ENCODE assay signal across 8 mouse cellular contexts in the genomic region with DNA sequence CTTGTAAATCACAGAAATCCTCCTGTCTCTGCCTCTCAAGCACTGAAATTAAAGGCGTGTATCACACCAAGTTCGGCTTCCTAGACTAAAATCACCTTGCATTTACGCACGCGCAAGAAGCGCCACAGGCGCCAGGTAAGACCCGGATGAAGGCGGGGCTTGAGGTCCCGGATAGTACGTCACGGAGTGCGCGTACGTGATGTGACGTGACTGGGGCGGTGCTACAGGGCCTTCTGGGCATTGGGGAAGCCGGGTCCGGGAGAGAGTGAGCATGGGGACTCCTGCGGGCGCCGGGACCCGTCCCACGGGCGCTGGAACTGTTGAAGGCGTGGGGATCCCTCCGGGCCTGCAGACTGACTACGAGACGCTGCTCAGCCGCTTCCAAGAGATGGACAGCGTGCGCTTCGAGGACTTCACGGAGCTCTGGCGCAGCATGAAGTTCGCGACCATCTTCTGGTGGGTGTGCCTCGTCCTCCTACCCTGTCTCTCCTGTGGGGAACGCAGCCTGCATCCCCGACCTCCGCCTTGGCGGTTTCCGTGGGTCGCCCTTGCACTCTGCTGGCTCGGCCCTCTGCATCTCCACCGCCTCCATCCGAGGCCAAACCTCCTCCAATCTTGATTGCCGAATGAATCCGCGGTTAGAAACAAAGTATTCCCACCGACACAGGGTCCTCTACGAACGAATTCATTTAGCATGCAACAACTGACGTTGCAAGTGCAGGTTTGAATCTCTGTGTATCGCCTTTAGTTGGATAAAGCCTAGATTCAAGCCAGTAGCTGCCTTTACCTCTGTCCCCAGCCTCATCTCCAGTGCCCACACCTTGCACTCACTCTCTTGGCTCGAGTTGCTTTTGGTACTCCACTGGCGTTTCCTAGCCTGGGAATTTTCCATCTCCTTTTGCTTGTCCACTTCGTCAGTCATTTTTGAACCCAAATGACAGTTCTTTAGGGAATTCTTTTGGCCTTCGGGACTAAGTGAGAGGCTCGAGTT. TPM values are rescaled to one million over a fixed set of nuclear protein-coding genes. Genes with fewer than 3 reads are reported as not detected.
DNase-seq lines count a peak whose midpoint lies in the region; ATAC-seq lines count a peak whose summit lies in the region.

A gene (plus strand): TSS at position 191 of the 991 bp plus-strand sequence.

- H3K27ac ChIP-seq in heart, embryonic 14.5 days (replicated peaks in 1 of 2; ENCODE audit: control insufficient read depth in 1 of 2, insufficient read depth in 1 of 2, low read depth in 2 of 2, low read length in 2 of 2) = peak within 1 kb of the TSS; percentile 44 to 82
- H3K27ac ChIP-seq in liver, embryonic 13.5 days = peak within 1 kb of the TSS; percentile 56; the same call in 1 of the 2 replicates
- H3K27ac ChIP-seq in stomach, embryonic 16.5 days (ENCODE audit: low read length) = peak within 1 kb of the TSS; percentile 74

- H3K4me2 ChIP-seq in heart, embryonic 14.5 days (ENCODE audit: low read length) = peak within 1 kb of the TSS; percentile 84
- peak within 1 kb of the TSS; percentile 79 for H3K4me2 ChIP-seq in liver, embryonic 13.5 days
- peak within 1 kb of the TSS; percentile 65 for H3K4me2 ChIP-seq in stomach, embryonic 16.5 days (ENCODE audit: low read depth, low read length)

- ATAC-seq in CD4-positive, CD25-positive, alpha-beta regulatory T cell, adult 4 months = peak; percentile 99
- peak; percentile 100 for ATAC-seq in heart, embryonic 14.5 days (ENCODE audit: insufficient number of reproducible peaks, insufficient read depth, low FRiP score, low read depth)
- ATAC-seq in liver, embryonic 13.5 days (ENCODE audit: low read depth) = peak; percentile 100
- ATAC-seq in stomach, embryonic 16.5 days (ENCODE audit: insufficient read depth, low FRiP score) = peak; percentile 100

- H3K27me3 ChIP-seq in heart, embryonic 14.5 days (ENCODE audit: control insufficient read depth, insufficient read depth, low read length) = no peaks in the 10 kb centered on the region
- H3K27me3 ChIP-seq in liver, embryonic 13.5 days = no peaks in the 10 kb centered on the region
- no peaks in the 10 kb centered on the region for H3K27me3 ChIP-seq in stomach, embryonic 16.5 days (ENCODE audit: control insufficient read depth, insufficient read depth, low read length)

- WGBS in heart, embryonic 14.5 days = 1% methylated on average over 60 of the region's 60 CpGs
- under 1% methylated on average over 60 of the region's 60 CpGs for WGBS in liver, embryonic 13.5 days (ENCODE audit: insufficient replicate concordance)
- 1% methylated on average over 60 of the region's 60 CpGs for WGBS in stomach, embryonic 16.5 days

- H3K9me3 ChIP-seq in heart, embryonic 14.5 days (ENCODE audit: control insufficient read depth, low read length) = no peaks in the 10 kb centered on the region
- no peaks in the 10 kb centered on the region for H3K9me3 ChIP-seq in liver, embryonic 13.5 days (replicated peaks)
- no peaks in the 10 kb centered on the region for H3K9me3 ChIP-seq in stomach, embryonic 16.5 days (replicated peaks; ENCODE audit: control insufficient read depth, low read length)

- H3K9ac ChIP-seq in heart, embryonic 14.5 days (ENCODE audit: low read length) = peak within 1 kb of the TSS; percentile 93
- peak within 1 kb of the TSS; percentile 83 for H3K9ac ChIP-seq in liver, embryonic 13.5 days
- peak within 1 kb of the TSS; percentile 92 for H3K9ac ChIP-seq in stomach, embryonic 16.5 days (ENCODE audit: low read length)

- peak; percentile 93 for DNase-seq in c-Kit-negative CD71-positive TER-119-positive erythroid progenitor cells, embryonic 14.5 days (ENCODE audit: low read depth, low spot score)
- peak; percentile 91 for DNase-seq in fibroblast of lung, adult 2 months (ENCODE audit: low read depth)
- DNase-seq in kidney, postnatal 14 days = peak; percentile 97
- DNase-seq in liver, embryonic 13.5 days = peak; percentile 95
- DNase-seq in neural tube, embryonic 10.5 days (ENCODE audit: extremely low spot score, low spot score) = peak; percentile 98

- peaks cover 0 to 7% of the 10 kb centered on the region in 2 experiments; a peak in 2 of 4 replicates for H3K4me1 ChIP-seq in heart, embryonic 14.5 days (ENCODE audit: control insufficient read depth in 2 of 2, insufficient read depth in 2 of 2, low read length in 2 of 2)
- H3K4me1 ChIP-seq in liver, embryonic 13.5 days (replicated peaks) = peaks cover 17% of the 10 kb centered on the region
- peaks cover 5% of the 10 kb centered on the region for H3K4me1 ChIP-seq in stomach, embryonic 16.5 days (ENCODE audit: control insufficient read depth, insufficient read depth, low read length)

- H3K4me3 ChIP-seq in heart, embryonic 14.5 days (ENCODE audit: control insufficient read depth in 1 of 2, insufficient read depth in 1 of 2, low read depth in 1 of 2, low read length in 2 of 2) = peak within 1 kb of the TSS; percentile 75 to 93
- peak within 1 kb of the TSS; percentile 84 for H3K4me3 ChIP-seq in liver, embryonic 13.5 days (replicated peaks)
- H3K4me3 ChIP-seq in stomach, embryonic 16.5 days (replicated peaks; ENCODE audit: low read length) = peak within 1 kb of the TSS; percentile 94

- H3K36me3 ChIP-seq in heart, embryonic 14.5 days (ENCODE audit: control insufficient read depth, insufficient read depth, low read length) = peaks cover 21% of the 10 kb centered on the region
- H3K36me3 ChIP-seq in liver, embryonic 13.5 days = peaks cover 19% of the 10 kb centered on the region
- no peaks in the 10 kb centered on the region for H3K36me3 ChIP-seq in stomach, embryonic 16.5 days (ENCODE audit: control insufficient read depth, insufficient read depth, low read length)

RNA-seq across cellular contexts. Expression of the gene that starts here (rescaled TPM):
- 10 to 100 TPM; 19.4 to 24.7 TPM for polyA plus RNA-seq in CD4-positive, CD25-positive, alpha-beta regulatory T cell, adult 4 months (2017; shearing (Covaris generic))
- 16.7 and 18.0 TPM in 2 replicates for polyA plus RNA-seq in heart, embryonic 14.5 days (2014; fragmentation: Nextera tagmentation; extraction: Ambion mirVana)
- polyA plus RNA-seq in liver, embryonic 13.5 days (2015; fragmentation: Nextera tagmentation; extraction: Ambion mirVana) = 5.4 and 7.5 TPM in 2 replicates
- polyA plus RNA-seq in stomach, embryonic 16.5 days (2015; fragmentation: Nextera tagmentation; extraction: Ambion mirVana) = 19.6 and 21.2 TPM in 2 replicates

Comparison
In these comparisons a context has a peak if more than half of its experiments do, and no peak if none do; other contexts are left out.
1. Peak in every context shown above with its lines: DNase-seq, ATAC-seq, H3K4me3 ChIP-seq and H3K27ac ChIP-seq.